Mouse (Mus musculus): ENCODE results near the gene Zbtb20.

The Zbtb20 gene

GRCm38 (mm10) chr16:43291423-43291822 lies 415.7 kb downstream of the Zbtb20 start:
- DNase-seq (ENCODE audit: low read depth, low spot score) = no peak

DNA sequence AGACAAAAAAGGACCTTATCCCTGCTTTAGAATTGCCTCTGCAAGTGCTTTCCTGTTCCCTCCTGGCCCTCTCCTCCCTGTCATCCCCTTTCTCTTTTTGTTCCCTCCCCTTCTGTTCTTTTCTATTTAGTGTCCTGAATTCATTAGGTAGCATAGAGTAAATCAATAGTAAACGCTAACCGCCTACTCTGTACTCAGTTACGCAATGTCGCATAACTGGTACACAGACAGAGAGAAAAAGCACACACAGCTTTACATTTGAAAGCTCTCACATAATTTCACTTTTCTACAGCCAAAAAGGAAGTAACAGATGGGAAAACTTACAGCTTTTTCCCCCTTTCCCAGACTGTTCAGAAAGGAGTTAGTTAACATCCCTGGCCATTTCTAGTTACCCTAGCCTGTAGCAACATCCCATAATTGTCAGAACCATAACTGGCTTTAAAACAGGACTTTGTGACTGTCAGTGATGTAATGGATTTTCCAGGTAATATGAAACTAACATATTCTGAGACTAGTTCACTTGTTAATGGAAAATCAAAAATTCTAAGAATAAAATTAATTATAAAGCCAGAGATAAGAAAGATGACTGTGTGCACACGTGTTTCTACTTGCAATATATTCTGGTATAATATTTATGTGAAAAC lies 422.4 kb downstream of the Zbtb20 start:
- DNase-seq (ENCODE audit: low read depth, low spot score) = no peak

- DNase-seq (ENCODE audit: low read depth, low spot score) = no peak
Observed at GRCm38 (mm10) chr16:43300420-43300819, 424.7 kb downstream of the Zbtb20 start.

DNA sequence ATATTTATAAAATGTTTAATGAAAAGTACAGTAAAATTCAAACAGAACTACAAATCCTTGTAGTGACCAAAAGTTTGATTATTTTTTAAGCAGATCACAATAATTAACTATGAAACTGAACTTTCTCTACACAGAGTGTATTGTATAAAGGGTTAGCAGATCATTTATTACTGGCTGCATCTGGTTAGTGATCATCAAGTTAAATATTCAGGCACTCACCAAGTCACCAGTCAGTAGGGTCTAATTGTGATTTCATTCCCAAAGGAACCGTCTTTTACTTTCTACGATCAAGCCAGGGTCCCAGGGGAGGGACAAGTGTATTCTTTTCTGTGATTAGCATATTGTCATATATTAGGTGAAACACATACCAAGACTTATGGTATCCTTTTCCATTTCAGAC lies 426.5 kb downstream of the Zbtb20 start:
- no peak for DNase-seq (ENCODE audit: low read depth, low spot score)

DNA sequence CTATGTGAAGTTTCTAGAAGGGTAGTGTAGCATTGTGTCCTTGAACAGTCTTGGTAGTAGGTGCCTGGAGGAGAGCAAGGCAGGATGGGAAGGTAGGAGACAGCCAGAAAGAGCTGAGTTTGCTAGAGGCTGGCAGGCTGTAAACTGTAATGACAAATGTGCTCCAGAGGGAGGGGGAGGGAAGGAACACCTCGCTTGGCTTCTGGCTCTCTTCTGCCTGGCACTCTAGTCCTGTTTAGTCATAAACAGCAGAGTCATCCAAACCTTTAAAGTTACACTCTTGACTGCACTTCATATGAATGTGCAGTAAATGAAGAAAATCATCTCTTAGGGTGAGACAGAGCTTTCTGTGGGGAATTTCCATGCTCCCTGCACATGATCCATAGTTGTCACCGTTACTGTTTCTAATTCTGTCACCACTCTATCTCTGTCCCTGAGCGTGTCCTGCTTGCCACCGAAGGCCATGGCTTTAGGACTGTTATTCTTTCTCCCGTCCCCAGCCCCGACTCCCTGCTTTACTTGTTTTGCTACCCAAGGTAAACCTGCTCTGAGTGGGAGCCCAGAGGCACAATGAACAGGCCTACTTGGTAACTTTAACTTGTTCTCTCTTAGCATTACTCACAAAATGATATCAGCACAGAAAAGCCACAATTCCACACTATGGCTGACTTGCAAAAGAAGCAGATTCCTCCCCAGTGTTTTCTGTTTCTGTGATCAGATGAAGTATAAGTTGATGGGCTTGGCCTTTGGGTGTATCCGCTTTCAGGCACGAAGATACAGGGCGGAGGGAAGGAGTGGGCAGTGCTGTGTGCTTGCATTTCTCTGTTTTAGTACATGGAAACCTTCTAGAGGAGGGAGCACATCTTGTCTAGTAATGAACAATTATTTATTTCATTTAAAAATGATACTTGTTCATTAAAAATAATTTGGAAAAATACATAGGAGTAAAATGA lies 427.8 kb downstream of the Zbtb20 start:
- no peak for DNase-seq (ENCODE audit: low read depth, low spot score)

DNA sequence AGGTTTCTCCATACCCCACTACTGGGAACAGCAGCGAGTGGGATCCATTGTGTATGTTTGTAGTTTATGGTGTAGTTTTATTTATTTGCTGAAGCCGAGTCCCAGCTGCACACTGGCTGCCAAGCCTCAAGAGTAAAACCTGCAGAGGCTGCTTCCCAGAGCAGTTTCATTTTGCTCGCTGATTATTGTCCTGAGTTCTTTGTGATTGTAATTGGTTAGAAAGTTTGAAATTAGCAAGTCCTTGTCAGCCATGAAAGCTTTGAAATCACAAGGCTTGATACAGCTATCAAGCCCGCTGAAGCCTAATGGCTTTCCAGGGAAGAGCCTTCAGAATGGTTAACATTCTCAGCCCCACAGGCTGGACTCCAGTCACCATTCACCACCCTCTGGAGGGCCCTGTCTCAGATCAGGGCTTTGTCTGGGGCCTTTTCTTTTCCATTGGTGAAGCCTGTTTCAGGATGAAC lies 434.3 kb downstream of the Zbtb20 start:
- DNase-seq (ENCODE audit: low read depth, low spot score) = peak; percentile 23

GRCm38 (mm10) chr16:43324009-43324408 lies 448.3 kb downstream of the Zbtb20 start:
- DNase-seq (ENCODE audit: low read depth, low spot score) = no peak

DNA sequence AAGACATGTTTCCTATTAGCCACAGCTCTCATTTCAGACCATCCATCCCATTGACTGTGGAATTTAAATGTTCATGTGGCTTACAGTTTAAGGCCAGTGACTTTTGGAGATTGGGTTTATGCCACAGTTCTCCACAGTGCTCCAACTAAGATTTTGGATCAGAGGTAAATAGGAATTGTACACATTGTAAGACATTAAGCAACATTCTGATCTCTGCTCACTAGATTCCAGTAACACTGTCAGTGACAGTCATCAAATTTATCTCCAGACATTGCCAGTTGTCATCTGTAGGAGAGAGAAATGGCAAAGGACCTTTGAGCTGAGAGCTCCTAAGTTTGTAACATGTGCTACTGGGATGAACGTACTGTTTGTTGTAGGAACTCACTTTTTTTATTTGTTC lies 452.5 kb downstream of the Zbtb20 start:
- DNase-seq (ENCODE audit: low read depth, low spot score) = no peak

DNA sequence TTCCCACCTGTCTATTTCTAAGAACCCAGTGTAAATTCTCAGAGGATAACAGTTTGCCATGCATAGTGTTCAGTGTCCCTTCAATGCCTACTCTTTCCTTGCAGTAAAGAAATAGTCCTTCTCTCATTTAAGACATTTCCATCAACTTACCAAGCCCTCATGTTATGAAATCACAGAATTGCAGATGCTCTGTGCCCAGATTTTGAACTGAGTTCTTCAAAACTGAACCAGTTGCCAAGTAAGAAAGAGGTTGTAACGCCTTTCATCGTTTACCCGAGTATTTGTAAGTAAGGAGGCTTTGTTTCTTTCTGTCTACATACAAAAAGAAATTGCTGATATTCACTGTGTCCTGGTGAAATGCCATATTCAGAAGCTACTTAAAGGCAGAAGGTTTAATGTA lies 454.5 kb downstream of the Zbtb20 start:
- DNase-seq (ENCODE audit: low read depth, low spot score) = no peak

DNA sequence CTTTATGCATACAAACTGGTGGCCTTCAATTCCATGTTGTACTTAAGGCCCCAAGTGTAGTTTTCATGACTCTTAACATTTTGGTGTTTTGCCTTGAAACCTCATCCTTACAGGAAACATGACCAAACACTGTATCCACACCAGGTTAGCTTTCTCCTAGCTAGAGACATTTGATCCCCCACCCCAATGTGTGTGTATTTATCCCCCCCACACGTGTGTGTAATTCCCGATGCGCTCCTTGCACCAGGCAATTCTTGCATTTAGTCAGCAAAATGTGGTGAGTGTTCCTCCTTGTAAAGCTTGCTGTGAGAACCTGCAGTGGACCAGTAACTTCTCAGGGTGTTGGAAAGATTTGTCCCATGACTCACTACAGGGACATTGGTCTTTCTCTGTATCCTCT lies 455.8 kb downstream of the Zbtb20 start:
- DNase-seq (ENCODE audit: low read depth, low spot score) = no peak

DNA sequence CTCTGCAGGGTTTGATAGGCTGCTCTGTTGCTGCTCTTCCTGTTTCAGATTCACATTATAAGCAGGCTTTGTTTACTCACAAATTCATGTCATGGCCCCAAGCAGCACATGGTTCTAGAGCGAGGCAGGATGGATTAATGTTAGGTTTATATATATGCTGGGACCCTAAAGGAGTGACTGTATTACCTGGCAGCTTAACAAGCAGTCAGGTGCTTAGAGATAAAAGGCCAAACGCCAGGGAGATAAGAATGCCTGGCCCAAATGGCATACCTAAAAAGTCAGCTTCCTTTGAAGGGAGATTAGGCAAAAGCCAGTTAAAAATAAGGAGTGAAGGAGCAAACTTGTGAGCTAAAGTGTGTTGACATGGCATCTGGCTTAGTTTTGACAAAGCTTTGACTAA lies 457.1 kb downstream of the Zbtb20 start:
- no peak for DNase-seq (ENCODE audit: low read depth, low spot score)

GRCm38 (mm10) chr16:43333265-43333664 lies 457.6 kb downstream of the Zbtb20 start:
- DNase-seq (ENCODE audit: low read depth, low spot score) = no peak

DNA sequence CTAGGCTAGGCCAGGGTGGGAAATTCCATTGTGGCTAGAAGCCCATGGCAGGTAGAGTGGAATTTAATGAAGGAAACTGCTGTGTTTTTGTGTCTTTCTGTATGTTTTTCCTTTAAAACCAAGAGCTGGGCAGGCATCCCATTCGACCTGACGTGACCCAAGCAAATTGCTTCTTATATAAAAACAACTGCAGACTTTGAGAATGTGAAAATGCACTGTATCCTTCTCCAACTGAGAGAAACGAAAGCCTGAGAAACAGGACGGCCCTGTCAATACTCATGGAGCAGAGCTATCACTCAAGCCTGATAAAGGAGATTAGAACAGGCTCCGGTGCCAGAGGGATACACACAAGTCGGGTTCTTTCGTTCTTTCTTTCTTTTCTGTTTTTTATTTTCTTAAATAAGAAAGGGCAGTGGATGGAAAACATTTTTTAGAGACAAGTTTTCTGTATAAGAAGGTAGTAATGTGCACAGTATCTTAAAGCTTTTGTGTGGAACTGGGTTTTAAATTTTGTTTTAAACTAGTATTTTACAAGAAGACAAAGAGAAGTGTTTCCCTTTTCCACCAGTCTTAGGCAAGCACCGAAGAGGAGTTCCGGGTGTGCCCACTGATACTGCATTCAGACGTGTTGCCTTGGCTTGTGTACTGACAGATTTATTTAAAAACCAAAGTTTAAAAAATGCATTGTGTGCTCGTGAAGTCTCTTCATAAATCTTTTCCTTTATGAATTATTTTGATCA lies 458.9 kb downstream of the Zbtb20 start:
- no peak for DNase-seq (ENCODE audit: low read depth, low spot score)

GRCm38 (mm10) chr16:43335151-43335823 lies 459.6 kb downstream of the Zbtb20 start:
- no peak for DNase-seq (ENCODE audit: low read depth, low spot score)

- no peak for DNase-seq (ENCODE audit: low read depth, low spot score)
Observed at GRCm38 (mm10) chr16:43335824-43336215, 460.1 kb downstream of the Zbtb20 start.

GRCm38 (mm10) chr16:43340712-43341111 lies 465.0 kb downstream of the Zbtb20 start:
- DNase-seq (ENCODE audit: low read depth, low spot score) = no peak

DNA sequence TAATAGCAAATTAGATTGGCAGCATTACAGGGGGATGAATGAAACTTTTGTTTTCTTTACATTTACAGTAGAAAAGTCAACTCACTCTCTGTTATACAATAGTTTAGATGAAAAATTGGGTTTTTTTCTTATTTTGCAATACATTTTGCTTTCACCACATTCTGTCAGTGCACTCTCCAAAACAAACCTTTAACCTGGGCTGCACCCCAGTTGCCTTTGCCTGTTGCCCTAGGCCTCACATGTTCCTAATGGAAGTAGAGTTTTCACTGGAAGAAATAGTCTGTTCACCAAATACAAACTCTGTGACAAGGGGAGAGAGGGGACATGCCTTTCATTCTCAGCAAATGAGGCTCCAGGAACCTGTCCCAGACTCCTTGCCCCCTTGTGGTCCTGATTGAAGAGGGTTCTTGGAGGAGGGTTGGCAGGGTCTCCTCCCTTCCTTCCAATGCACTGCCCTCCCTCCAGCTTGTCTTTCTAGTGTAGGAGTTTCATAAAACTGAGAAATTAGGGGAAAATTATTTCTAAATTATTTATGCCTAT lies 466.3 kb downstream of the Zbtb20 start:
- no peak for DNase-seq (ENCODE audit: low read depth, low spot score)

GRCm38 (mm10) chr16:43346094-43346493 lies 470.4 kb downstream of the Zbtb20 start:
- DNase-seq (ENCODE audit: low read depth, low spot score) = no peak

DNA sequence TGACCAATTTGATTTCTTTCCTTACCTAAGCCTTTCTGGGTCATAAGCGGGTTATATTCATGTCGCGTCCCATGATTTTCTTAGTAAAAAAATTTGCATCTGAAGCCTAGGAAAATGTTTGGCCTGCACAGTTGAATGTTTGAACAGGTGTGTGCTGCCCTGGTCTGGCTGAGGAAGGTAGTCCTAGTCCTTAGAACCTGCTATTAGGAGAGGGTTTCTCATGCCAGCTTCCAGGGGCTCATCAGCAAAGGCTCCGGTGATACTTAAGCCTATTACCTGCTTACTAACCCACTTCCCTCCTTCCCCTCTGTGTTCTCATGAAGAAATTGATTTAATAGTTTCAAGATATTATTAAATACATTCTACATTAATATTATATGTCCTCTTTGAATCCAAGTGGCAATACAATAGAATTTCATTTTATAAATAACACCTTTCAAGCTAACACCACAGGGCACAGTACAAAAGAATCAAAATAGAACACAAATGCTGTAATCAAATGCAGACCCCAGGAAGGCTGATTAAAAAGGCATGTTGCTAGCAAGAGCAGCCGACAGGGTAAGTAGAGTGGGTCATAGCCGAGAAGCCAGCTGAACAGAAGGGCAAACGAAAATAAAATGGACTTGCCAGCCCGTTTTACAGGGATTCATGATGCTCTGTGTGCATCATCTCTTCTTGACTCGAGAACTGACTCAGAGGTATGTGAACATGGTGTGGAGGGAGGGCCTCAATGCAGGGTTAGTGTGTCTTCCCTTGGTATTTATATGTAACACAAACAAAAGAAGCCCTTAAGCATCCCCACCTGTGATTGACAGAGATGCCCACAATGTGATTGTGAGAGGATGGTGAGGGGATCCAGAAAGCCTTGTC lies 480.3 kb downstream of the Zbtb20 start:
- DNase-seq (ENCODE audit: low read depth, low spot score) = no peak

GRCm38 (mm10) chr16:43359546-43359945 lies 483.9 kb downstream of the Zbtb20 start:
- no peak for DNase-seq (ENCODE audit: low read depth, low spot score)

Measured in ES-CJ7 (cell line).